Mouse (Mus musculus) embryo, embryonic 10.5 days (tissue): Measurements from ENCODE around the gene Nek1.

Experiments
- DNase-seq: peaks from one replicate; pipeline ENCODE4 v3.0.0-alpha.2; 2015; ENCODE audit warnings: low spot score

Gene Nek1

DNA sequence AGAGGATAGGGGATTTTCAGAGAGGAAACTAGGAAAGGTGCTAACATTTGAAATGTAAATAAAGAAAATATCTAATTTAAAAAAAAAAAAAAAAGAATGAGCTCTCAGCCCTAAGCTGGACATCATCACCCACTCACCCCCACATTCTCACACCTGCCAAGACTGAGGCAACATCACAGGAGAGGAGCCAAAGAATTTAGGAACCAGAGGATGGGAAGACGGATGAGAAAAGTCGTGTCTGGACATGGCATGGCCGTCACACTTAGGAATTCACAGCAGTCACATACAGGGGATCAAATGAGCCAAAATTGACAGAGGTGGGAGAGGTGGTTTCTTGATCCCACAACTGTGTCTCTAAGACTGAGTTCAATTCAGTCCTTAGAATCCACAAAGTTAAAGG, 165.5 kb downstream of the Nek1 start:
- DNase-seq: no peak

DNA sequence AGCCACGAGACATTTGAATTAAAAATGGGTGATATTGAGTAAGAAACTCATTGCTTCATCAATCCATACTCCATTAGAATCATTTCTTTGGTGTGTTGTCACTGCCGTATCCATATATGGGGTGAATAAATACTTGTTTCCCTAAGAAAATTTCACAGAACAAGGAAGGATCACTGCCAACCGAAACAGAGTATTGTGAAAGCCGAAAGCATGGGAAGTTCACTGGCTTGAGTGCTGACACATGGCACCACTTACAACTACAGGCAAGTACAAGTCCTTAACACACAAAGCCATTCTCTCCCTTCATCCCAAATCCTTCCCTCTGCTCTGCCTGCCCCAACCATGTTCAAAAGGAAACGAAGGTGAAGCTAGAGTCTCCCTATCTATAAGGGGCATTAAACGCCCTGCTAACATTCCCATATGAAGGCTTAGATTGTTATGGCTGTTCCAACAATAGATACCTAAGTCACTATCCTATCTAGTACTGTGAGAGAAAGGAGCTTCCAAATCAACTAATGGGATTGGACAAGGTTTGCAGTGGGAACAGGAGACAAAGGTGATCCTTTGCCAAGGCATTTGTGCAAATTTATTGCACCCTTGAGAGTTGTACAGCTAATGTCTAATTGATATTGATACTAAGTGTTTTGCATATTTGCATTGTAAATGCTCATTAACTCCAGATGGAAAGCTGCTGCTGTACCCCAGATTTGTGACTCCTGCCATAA, 168.6 kb downstream of the Nek1 start:
- DNase-seq: no peak

DNA sequence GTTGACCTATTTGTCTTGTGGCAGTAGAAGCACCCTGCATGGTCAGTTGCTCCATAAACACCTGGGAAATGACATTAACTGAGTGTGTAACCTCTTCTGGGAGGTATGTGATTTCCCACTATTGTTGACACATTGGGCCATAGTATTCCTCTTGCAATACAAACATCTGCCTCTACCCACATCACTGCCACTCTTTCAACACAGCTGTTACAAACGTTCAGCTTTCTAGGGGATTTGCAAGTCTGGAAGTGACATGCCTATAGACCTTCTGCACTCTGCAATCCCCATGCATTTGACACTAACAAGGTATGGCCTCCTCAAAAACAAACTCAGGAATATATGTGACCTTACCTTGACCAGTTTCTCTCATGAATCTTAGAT, 169.2 kb downstream of the Nek1 start:
- no peak for DNase-seq

DNA sequence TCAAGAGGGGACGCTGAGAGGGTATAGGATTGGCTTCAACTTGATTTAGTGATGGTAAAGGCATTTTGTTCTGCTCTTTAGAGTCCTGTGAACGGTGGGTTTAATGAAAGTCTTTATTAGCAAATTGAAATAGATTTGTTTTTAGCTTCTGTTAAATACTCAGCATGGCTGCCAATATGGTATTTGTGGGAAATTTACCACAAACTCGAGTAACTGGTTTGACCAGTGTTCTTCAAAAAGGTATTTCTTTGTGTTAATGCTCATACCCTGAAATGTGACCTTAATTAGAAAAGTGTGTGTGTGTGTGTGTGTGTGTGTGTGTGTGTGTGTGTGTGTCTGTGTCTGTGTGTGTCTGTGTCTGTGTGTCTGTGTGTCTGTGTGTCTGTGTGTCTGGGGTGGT, 178.6 kb downstream of the Nek1 start:
- DNase-seq: no peak

- DNase-seq: peak; percentile 9
These were observed 181.0 kb downstream of the Nek1 start for GRCm38 (mm10) chr8:61173921-61174492.

DNA sequence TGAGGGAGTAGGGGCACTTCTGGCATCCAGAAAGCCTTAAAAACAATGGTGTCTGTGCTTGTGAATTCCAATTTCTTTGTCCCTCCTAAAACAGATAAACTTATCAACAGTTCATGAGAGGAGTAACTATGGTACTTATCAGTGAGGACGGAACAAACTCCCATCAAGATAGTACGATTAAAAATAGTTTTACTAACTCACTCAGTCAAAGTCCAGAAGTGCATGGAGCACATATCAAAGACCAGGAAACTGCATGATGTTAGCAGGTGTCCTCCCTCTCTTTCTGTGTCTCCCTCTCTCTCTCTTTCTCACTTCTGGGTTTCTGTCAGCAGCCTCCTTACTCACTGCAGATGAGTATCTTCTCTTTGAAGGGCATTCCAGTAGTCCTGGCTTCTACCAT, 182.9 kb downstream of the Nek1 start:
- DNase-seq: no peak

DNA sequence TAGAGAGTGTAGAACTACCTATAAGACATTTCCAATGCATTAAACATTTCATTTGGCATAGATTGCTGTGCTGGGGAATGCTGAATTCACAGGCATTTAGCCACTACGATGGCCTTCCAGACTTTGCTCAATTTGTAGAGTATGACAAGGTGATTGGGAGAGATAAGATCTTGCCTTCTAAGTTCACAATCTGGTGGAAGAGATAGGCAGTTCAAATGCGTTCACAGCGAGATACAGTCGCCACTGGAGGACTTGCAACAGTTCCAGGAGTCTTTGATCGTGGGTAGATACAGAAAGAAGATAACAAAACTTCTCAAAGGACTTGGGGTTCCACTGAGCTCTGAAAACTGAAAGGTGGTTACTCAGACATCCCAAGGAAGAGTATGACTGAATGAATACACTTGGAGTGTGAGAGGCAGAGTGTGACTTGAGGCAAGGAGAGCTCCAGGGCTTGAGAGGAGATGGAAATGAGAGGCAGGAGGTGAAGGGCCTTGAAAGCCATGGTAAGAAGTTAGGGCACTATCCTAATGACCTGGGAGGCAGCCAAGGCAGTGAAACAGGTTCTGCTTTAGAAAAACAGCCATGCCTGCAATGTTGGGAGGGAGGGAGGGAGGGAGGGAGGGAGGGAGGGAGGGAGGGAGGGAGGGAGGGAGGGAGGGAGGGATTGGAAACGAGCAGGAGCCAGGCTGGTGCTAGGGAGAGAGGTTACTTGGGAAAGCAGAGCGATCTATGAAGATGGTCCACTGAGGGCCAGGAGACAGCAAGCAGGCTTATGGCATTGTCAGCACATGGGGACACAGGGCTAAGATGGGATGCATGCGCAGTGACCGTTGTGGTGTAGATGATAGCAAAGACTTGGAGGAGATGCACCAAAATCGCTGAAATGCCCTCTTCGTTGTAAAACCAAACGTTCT, 184.9 kb downstream of the Nek1 start:
- DNase-seq: no peak

- DNase-seq: peak; percentile 25
These were observed 185.7 kb downstream of the Nek1 start for GRCm38 (mm10) chr8:61178594-61179140.
